Mouse (Mus musculus) myocyte (in vitro differentiated cells): ENCODE data around the gene Trim62.

ENCODE experiments used
- CEBPB ChIP-seq: IDR thresholded peaks from 2 replicates; pipeline ENCODE4 v1.6.1; 2011; ENCODE audit warnings: mild to moderate bottlenecking, moderate library complexity; ENCODE audit not compliant: poor library complexity, insufficient read depth, severe bottlenecking
- E2F4 ChIP-seq: IDR thresholded peaks from one replicate; pipeline ENCODE4 v1.6.1; 2011; ENCODE audit warnings: mild to moderate bottlenecking, control low read depth, moderate library complexity; ENCODE audit not compliant: insufficient read depth
- MAX ChIP-seq: IDR thresholded peaks from one replicate; pipeline ENCODE4 v1.6.1; 2011; ENCODE audit warnings: low read depth, mild to moderate bottlenecking, control low read depth
- MYOD1 ChIP-seq, 3 experiments: IDR thresholded peaks; one replicate each; pipeline ENCODE4 v1.6.1; 2011; ENCODE audit warnings: control low read depth in 2 of 3, low read depth in 2 of 3, mild to moderate bottlenecking in 2 of 3, moderate library complexity in 1 of 3; ENCODE audit not compliant: insufficient read length in 2 of 3, control insufficient read depth in 1 of 3
- MYOG ChIP-seq, 3 experiments: IDR thresholded peaks; one replicate each; pipeline ENCODE4 v1.6.1; 2011; ENCODE audit warnings: control low read depth in 2 of 3, low read depth in 2 of 3, mild to moderate bottlenecking in 2 of 3; ENCODE audit not compliant: insufficient read length in 2 of 3, control insufficient read depth in 1 of 3, insufficient read depth in 1 of 3
- POLR2A ChIP-seq: IDR thresholded peaks from one replicate; pipeline ENCODE4 v1.6.1; 2011; ENCODE audit warnings: low read depth, mild to moderate bottlenecking, control low read depth, moderate library complexity; ENCODE audit not compliant: insufficient read length
- POLR2AphosphoS2 ChIP-seq: IDR thresholded peaks from one replicate; pipeline ENCODE4 v1.6.1; 2011; ENCODE audit warnings: low read depth, control low read depth; ENCODE audit not compliant: insufficient read length
- REST ChIP-seq: IDR thresholded peaks from one replicate; pipeline ENCODE4 v1.6.1; 2011; ENCODE audit warnings: mild to moderate bottlenecking, control low read depth, moderate library complexity; ENCODE audit not compliant: insufficient read depth, insufficient read length
- TCF12 ChIP-seq: IDR thresholded peaks from one replicate; pipeline ENCODE4 v1.6.1; 2011; ENCODE audit warnings: mild to moderate bottlenecking, control low read depth; ENCODE audit not compliant: poor library complexity, insufficient read depth, severe bottlenecking
- TCF3 ChIP-seq: IDR thresholded peaks from one replicate; pipeline ENCODE4 v1.6.1; 2011; ENCODE audit warnings: low read depth, control low read depth; ENCODE audit not compliant: insufficient read length
- USF1 ChIP-seq: IDR thresholded peaks from one replicate; pipeline ENCODE4 v1.6.1; 2011; ENCODE audit warnings: low read depth, mild to moderate bottlenecking, control low read depth, moderate library complexity

GRCm38 (mm10) chr4:128884711-128885095, 1.3 kb downstream of the Trim62 start:
- no peak for TF ChIP-seq MAX
- no peak for TF ChIP-seq POLR2A
- TF ChIP-seq TCF3 = no peak
- TF ChIP-seq USF1 = no peak
- no peak for TF ChIP-seq E2F4
- TF ChIP-seq CEBPB = no peak
- no peak for TF ChIP-seq MYOD1 (IDR thresholded peaks at IDR 0.05; ENCODE audit: control insufficient read depth in 1 of 3, insufficient read length in 2 of 3, low read depth in 2 of 3)
- TF ChIP-seq MYOG (IDR thresholded peaks at IDR 0.05; ENCODE audit: control insufficient read depth in 1 of 3, insufficient read depth in 1 of 3, insufficient read length in 2 of 3, low read depth in 2 of 3) = no peak
- TF ChIP-seq REST = no peak
- no peak for TF ChIP-seq POLR2AphosphoS2
- no peak for TF ChIP-seq TCF12
